Mouse (Mus musculus) embryonic facial prominence, embryonic 12.5 days (tissue): ENCODE measurements around the gene Ager. TPM values are rescaled to one million over a fixed set of nuclear protein-coding genes. Genes with fewer than 3 reads are reported as not detected.

Experiments
- ATAC-seq: fragments of 200-750 bp; cut with Nextera tagmentation; 2 replicates; pipeline ENCODE4 v1.8.0; 2017; ENCODE audit not compliant: insufficient number of reproducible peaks, insufficient read depth, low FRiP score, low TSS enrichment
- H3K27ac ChIP-seq: fragments of 300-500 bp; sonication (generic); 2 replicates; pipeline ENCODE4 v1.5.1; 2016; ENCODE audit warnings: mild to moderate bottlenecking
- H3K27me3 ChIP-seq: fragments of 300-500 bp; sonication (generic); 2 replicates; pipeline ENCODE4 v1.6.1; 2016; ENCODE audit warnings: mild to moderate bottlenecking, moderate library complexity
- H3K36me3 ChIP-seq: fragments of 300-500 bp; sonication (generic); 2 replicates; pipeline ENCODE4 v1.6.1; 2016; ENCODE audit warnings: mild to moderate bottlenecking
- H3K4me1 ChIP-seq: fragments of 300-500 bp; sonication (generic); 2 replicates; pipeline ENCODE4 v1.6.1; 2016
- H3K4me2 ChIP-seq: fragments of 300-500 bp; sonication (generic); replicated peaks from 2 replicates; pipeline ENCODE4 v1.6.1; 2016; ENCODE audit warnings: mild to moderate bottlenecking, moderate library complexity
- H3K4me3 ChIP-seq: fragments of 300-500 bp; sonication (generic); 2 replicates; pipeline ENCODE4 v1.5.1; 2016; ENCODE audit warnings: mild to moderate bottlenecking
- H3K9ac ChIP-seq: fragments of 300-500 bp; sonication (generic); 2 replicates; pipeline ENCODE4 v1.6.1; 2016; ENCODE audit warnings: mild to moderate bottlenecking, moderate library complexity
- H3K9me3 ChIP-seq: fragments of 300-500 bp; sonication (generic); 2 replicates; pipeline ENCODE4 v1.6.1; 2016; ENCODE audit warnings: mild to moderate bottlenecking, moderate library complexity
- WGBS: fragments of 180-500 bp; shearing (Covaris S2); methylation state at CpG from one replicate; pipeline ENCODE4 v1.1.7; 2016; 5-methylcytosine and 5-hydroxymethylcytosine counted together
- polyA plus RNA-seq: library from polyadenylated mRNA; unstranded; fragments of >200 nt; fragmentation: Nextera tagmentation; extraction: Ambion mirVana; gene quantifications from 2 replicates; pipeline ENCODE4 v1.2.1, GENCODE M21; 2016

Ager gene
- polyA plus RNA-seq, 1 experiment from 2014 or later, result 3.1 TPM

- H3K4me1 ChIP-seq, result peaks cover 40% of the 10 kb centered on the region
- H3K36me3 ChIP-seq, result no peaks in the 10 kb centered on the region
- ATAC-seq, result peak; percentile 3; the same call in 1 of the 2 replicates
- H3K4me3 ChIP-seq, result peak overlapping the region; percentile 72
- 22% methylated on average over 32 of the region's 32 CpGs for WGBS
- peak overlapping the region; percentile 82 for H3K4me2 ChIP-seq
- no peaks in the 10 kb centered on the region for H3K9me3 ChIP-seq
- H3K27ac ChIP-seq, result peak overlapping the region; percentile 97
- peak overlapping the region; percentile 94 for H3K9ac ChIP-seq
- H3K27me3 ChIP-seq, result no peaks in the 10 kb centered on the region
Measured at GRCm38 (mm10) chr17:34585877-34586771, 11.5 kb upstream of the Ager start.

DNA sequence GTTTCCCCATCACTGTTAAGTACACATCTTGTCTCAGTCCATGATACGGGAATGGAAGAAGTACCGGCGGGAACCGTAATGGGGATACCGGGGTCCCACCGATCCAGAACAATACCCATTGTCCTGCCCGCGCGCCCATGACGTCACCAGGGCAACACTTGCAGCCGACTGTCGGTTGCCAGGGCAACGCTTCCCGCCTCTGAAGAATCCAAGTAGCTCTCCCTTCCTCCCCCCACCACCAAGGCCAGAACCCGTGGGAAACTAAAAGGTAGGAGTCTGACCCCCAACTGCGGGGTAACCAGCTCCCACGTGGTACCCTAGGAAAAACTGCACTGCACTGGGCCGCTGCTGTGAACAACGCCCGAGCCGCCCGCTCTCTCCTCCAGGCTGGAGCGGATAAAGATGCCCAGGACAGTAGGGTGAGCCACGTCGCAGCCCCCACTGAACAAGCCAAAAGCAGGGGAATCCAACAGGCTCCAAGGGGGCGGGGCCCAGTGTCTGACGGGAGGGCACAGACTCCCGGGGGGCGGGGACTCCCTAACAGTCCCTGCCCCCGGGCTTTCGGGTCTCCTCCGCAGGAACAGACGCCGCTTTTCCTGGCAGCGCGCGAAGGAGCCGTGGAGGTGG, 10.8 kb upstream of the Ager start:
- Histone ChIP-seq H3K4me1 (peaks cover 46% of the 10 kb centered on the region), H3K9ac (peak overlapping the region; percentile 94), H3K36me3 (no peaks in the 10 kb centered on the region), H3K9me3 (no peaks in the 10 kb centered on the region), H3K4me3 (peak overlapping the region; percentile 72), H3K4me2 (peak overlapping the region; percentile 82), H3K27ac (peak overlapping the region; percentile 97), H3K27me3 (no peaks in the 10 kb centered on the region)
- peak; percentile 42 for ATAC-seq
- WGBS, result under 1% methylated on average over 38 of the region's 38 CpGs

DNA sequence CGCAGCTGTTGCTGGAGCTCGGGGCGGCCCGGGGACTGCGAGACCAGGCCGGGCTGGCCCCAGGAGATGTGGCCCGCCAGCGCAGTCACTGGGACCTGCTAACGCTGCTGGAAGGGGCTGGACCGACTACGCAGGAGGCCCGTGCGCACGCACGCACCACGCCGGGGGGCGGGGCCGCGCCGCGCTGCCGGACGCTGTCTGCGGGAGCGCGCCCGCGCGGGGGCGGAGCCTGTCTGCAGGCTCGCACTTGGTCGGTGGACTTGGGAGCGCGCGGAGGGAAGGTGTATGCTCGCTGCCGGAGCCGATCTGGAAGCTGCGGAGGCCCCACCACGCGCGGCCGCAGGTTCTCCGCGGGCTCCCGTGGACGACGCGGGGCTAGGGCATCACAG, 10.2 kb upstream of the Ager start:
- H3K36me3 ChIP-seq, result no peaks in the 10 kb centered on the region
- H3K27ac ChIP-seq, result peak overlapping the region; percentile 97
- no peaks in the 10 kb centered on the region for H3K9me3 ChIP-seq
- peak; percentile 82 for ATAC-seq
- WGBS, result under 1% methylated on average over 50 of the region's 50 CpGs
- H3K4me3 ChIP-seq, result peak overlapping the region; percentile 72
- H3K4me1 ChIP-seq, result peaks cover 46% of the 10 kb centered on the region
- H3K9ac ChIP-seq, result peak overlapping the region; percentile 94
- peak overlapping the region; percentile 82 for H3K4me2 ChIP-seq
- no peaks in the 10 kb centered on the region for H3K27me3 ChIP-seq

DNA sequence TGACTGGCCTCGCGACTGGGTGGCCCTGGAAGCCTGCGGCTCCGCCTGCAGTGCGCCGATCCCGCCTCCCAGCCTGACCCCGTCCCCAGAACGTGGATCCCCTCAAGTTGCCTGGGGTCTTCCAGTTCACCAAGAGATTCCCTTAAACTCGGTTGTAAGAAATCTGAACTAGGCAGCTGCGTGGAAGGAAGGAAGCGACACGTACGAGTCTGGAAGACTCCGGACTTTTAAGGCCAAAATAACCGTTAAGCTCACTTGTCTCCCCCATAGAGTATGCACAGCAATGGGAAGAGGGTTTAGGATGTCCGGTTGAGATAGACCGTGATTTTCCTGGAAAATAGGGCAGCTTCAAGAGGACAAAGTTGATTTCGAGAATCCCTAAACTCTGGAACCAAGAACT, 9.8 kb upstream of the Ager start:
- Histone ChIP-seq H3K27ac (peak overlapping the region; percentile 97), H3K4me1 (peaks cover 46% of the 10 kb centered on the region), H3K9me3 (no peaks in the 10 kb centered on the region), H3K4me2 (peak overlapping the region; percentile 82), H3K9ac (peak overlapping the region; percentile 94), H3K36me3 (no peaks in the 10 kb centered on the region), H3K4me3 (peak overlapping the region; percentile 72), H3K27me3 (no peaks in the 10 kb centered on the region)
- WGBS, result 4% methylated on average over 19 of the region's 19 CpGs
- ATAC-seq, result no peak

- H3K27ac ChIP-seq, result no peak overlapping the region
- peaks cover 51% of the 10 kb centered on the region for H3K4me1 ChIP-seq
- 50% methylated on average over 3 of the region's 3 CpGs for WGBS
- H3K9me3 ChIP-seq, result no peaks in the 10 kb centered on the region
- ATAC-seq, result no peak
- H3K36me3 ChIP-seq, result no peaks in the 10 kb centered on the region
- no peak overlapping the region for H3K9ac ChIP-seq
- no peak overlapping the region for H3K4me3 ChIP-seq
- H3K4me2 ChIP-seq, result no peak overlapping the region
- H3K27me3 ChIP-seq, result no peaks in the 10 kb centered on the region
Measured at GRCm38 (mm10) chr17:34588767-34589166, 8.9 kb upstream of the Ager start.

DNA sequence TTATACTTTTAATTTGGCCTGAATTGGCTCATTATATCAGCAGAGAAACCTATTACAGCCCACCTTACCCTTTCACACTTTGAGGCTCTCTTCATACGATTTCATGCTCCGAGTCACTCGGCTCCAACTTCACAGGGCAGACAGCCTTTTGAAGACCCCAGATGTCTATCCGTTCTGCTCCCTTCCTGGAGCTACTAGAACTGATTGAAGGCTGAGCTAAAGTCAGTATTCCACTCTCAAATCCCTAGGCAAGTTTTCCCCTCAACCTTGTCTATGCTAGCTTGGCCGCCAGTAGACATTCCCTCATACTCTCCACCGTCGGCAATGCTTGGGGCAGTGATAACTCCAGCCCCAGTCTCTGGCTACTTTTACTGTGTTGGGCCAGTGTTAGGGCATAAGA, 8.5 kb upstream of the Ager start:
- H3K9ac ChIP-seq, result no peak overlapping the region
- WGBS, result 34% methylated on average over 7 of the region's 7 CpGs
- peaks cover 3% of the 10 kb centered on the region for H3K36me3 ChIP-seq
- H3K4me3 ChIP-seq, result no peak overlapping the region
- no peak for ATAC-seq
- H3K9me3 ChIP-seq, result no peaks in the 10 kb centered on the region
- no peaks in the 10 kb centered on the region for H3K27me3 ChIP-seq
- peaks cover 56% of the 10 kb centered on the region for H3K4me1 ChIP-seq
- H3K27ac ChIP-seq, result peak overlapping the region; percentile 52
- 0 out of 2 replicates have a peak overlapping the region, but pooled peaks have one; percentile 20 for H3K4me2 ChIP-seq

GRCm38 (mm10) chr17:34589681-34590101, 8.0 kb upstream of the Ager start, which contains the start of gene Gpsm3:
TSS of gene Gpsm3 (plus strand) at chr17:34589806.
- H3K9ac ChIP-seq, result peak within 1 kb of the TSS; percentile 31; the same call in 1 of the 2 replicates
- no peak for ATAC-seq
- H3K4me2 ChIP-seq, result peak within 1 kb of the TSS; percentile 20
- WGBS, result 8% methylated on average over 5 of the region's 7 CpGs
- H3K27ac ChIP-seq, result peak within 1 kb of the TSS; percentile 99
- H3K36me3 ChIP-seq, result peaks cover 8% of the 10 kb centered on the region
- no peaks in the 10 kb centered on the region for H3K9me3 ChIP-seq
- peaks cover 60% of the 10 kb centered on the region for H3K4me1 ChIP-seq
- no peaks in the 10 kb centered on the region for H3K27me3 ChIP-seq
- no peak within 1 kb of the TSS for H3K4me3 ChIP-seq

DNA sequence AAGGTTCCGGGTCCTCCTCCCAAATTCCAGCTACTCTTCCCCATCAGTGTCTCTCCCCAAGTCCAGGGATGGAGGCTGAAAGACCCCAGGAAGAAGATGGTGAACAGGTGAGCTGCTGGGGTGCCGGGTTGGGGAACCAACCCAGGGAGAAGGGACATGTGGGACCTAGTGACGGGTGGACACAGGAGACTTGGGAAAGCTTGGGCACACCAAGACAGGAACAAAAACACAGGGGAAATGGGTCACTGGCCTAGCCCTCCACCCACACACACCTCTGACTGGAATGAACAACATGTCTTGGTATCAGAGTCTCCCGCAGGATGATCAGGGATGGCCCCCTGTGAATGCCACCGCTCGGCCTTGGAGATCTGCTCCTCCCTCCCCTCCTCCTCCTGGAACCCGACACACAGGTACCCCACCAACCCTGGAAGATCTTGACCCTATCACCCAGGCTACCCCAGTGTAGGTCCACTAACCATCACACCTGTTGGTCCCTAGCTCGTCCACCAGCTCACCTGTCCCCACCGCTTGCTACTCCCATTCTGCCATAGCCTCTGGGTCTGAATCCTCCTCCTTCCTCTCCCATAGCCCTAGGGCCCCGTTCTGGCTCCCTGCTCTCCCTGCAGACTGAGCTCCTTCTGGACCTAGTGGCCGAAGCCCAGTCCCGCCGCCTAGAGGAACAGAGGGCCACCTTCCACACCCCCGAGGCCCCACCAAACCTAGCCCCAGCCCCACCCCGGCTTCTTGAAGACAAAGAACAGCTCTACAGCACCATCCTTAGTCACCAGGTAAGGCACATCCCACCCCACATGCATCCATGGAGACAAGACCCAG, 7.3 kb upstream of the Ager start:
- H3K9me3 ChIP-seq, result no peaks in the 10 kb centered on the region
- peaks cover 67% of the 10 kb centered on the region for H3K4me1 ChIP-seq
- H3K27ac ChIP-seq, result peak overlapping the region; percentile 99
- peak overlapping the region; percentile 24; the same call in 1 of the 2 replicates for H3K9ac ChIP-seq
- no peak for ATAC-seq
- no peak overlapping the region for H3K4me3 ChIP-seq
- peaks cover 15% of the 10 kb centered on the region for H3K36me3 ChIP-seq
- 64% methylated on average over 15 of the region's 15 CpGs for WGBS
- peak overlapping the region; percentile 20 for H3K4me2 ChIP-seq
- no peaks in the 10 kb centered on the region for H3K27me3 ChIP-seq

DNA sequence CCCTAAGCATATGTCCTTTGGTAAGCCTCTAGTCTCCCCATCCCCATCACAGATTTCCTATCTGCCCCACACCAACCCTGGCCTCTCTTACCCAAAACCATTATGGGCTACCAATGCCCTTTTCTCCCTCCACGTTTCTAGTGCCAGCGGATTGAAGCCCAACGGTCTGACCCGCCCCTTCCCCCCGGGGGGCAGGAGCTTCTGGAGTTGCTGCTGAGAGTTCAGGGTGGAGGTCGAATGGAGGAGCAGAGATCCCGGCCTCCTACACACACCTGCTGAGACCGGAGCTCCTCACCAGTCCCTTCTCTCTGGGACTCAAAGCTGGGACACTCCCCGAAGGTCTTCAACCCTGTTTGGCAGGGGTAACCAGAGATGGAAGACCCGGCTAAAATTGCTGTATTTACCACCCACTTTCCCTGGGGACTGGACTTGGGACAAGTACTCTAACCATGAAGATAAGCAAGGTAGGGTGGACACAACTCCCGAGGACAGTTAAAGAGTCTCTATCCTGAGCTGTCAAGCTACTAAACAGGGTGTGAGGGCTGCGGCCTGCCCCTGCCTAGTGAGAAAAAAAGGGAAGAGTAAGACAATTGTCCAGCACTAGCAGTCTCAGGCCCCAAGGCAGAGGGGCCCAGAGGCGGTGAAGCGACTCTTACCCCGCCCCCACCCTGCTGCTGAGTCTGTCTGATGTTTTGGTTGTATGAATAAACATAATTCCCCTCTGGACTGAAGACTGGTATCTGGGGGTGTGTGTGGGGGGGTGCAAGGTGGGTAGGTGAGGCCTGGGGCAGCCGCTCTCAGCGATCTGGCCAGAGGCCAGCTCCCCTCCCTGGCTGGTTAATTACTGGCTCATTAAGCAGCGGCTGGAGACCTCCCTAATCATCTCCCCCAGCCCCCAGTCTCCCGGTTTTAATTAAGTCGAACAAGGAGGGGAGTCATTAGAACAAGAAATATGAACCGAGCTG, 6.4 kb upstream of the Ager start, which contains the start of gene Pbx2:
TSS of gene Pbx2 (plus strand) at position 238 of the 965 bp plus-strand sequence.
- Histone ChIP-seq H3K9ac (peak within 1 kb of the TSS; percentile 99), H3K27ac (peak within 1 kb of the TSS; percentile 99), H3K4me2 (peak within 1 kb of the TSS; percentile 97), H3K9me3 (no peaks in the 10 kb centered on the region), H3K4me3 (peak within 1 kb of the TSS; percentile 83), H3K27me3 (no peaks in the 10 kb centered on the region), H3K4me1 (peaks cover 63% of the 10 kb centered on the region), H3K36me3 (peaks cover 24% of the 10 kb centered on the region)
- ATAC-seq, result 0 out of 2 replicates have a peak, but pooled peaks have one; percentile 9
- WGBS, result 2% methylated on average over 21 of the region's 21 CpGs

GRCm38 (mm10) chr17:34591994-34592375, 5.7 kb upstream of the Ager start:
- H3K4me2 ChIP-seq, result peak overlapping the region; percentile 97
- no peaks in the 10 kb centered on the region for H3K9me3 ChIP-seq
- H3K27me3 ChIP-seq, result no peaks in the 10 kb centered on the region
- H3K27ac ChIP-seq, result peak overlapping the region; percentile 99
- peak overlapping the region; percentile 99 for H3K9ac ChIP-seq
- under 1% methylated on average over 31 of the region's 35 CpGs for WGBS
- peaks cover 67% of the 10 kb centered on the region for H3K4me1 ChIP-seq
- peaks cover 27% of the 10 kb centered on the region for H3K36me3 ChIP-seq
- peak overlapping the region; percentile 83 for H3K4me3 ChIP-seq
- ATAC-seq, result no peak
